Mouse (Mus musculus): ENCODE measurements at regions not wholly inside any gene's neighbourhood (a gene's known extent, or its start where the extent isn't known, plus 50 kb on each side); places are given as distances from the start of the nearest gene placed in this dataset.

- TF ChIP-seq POLR2AphosphoS2 (IDR thresholded peaks at IDR 0.05; ENCODE audit: low read length), result no peak
- TF ChIP-seq TAL1 (IDR thresholded peaks at IDR 0.05; ENCODE audit: low read length), result no peak
- no peak for TF ChIP-seq EP300 (IDR thresholded peaks at IDR 0.05; ENCODE audit: low read depth in 1 of 2, low read length in 2 of 2)
- TF ChIP-seq POLR2AphosphoS5 (IDR thresholded peaks at IDR 0.05; ENCODE audit: borderline replicate concordance, low read depth, low read length), result no peak
- TF ChIP-seq ZC3H11A (IDR thresholded peaks at IDR 0.05; ENCODE audit: low read depth, low read length), result no peak
- TF ChIP-seq SIN3A (IDR thresholded peaks at IDR 0.05; ENCODE audit: low read length), result no peak
- TF ChIP-seq MXI1 (IDR thresholded peaks at IDR 0.05; ENCODE audit: low read depth, low read length), result no peak
- TF ChIP-seq KAT2A (conservative IDR thresholded peaks at IDR 0.05; ENCODE audit: low read depth, low read length), result no peak
- no peak for TF ChIP-seq TBP (IDR thresholded peaks at IDR 0.05; ENCODE audit: low read depth, low read length)
- no peak for TF ChIP-seq TCF12 (IDR thresholded peaks at IDR 0.05; ENCODE audit: low read depth, low read length)
- no peak for TF ChIP-seq ELF1 (IDR thresholded peaks at IDR 0.05; ENCODE audit: low read depth, low read length)
- no peak for TF ChIP-seq MEF2A (IDR thresholded peaks at IDR 0.05; ENCODE audit: extremely low read depth, insufficient replicate concordance, low read depth, low read length, poor library complexity, severe bottlenecking)
- TF ChIP-seq HCFC1 (IDR thresholded peaks at IDR 0.05; ENCODE audit: low read depth, low read length), result no peak
- no peak for TF ChIP-seq MAFK (IDR thresholded peaks at IDR 0.05; ENCODE audit: borderline replicate concordance, low read depth, low read length)
- TF ChIP-seq CTCF (IDR thresholded peaks at IDR 0.05 in 2 of 3, conservative IDR thresholded peaks at IDR 0.05 in 1 of 3; ENCODE audit: control insufficient read depth in 1 of 3, insufficient read depth in 1 of 3, low read depth in 2 of 3, low read length in 3 of 3, poor library complexity in 1 of 3, severe bottlenecking in 1 of 3), result no peak
- TF ChIP-seq GABPA (IDR thresholded peaks at IDR 0.05; ENCODE audit: low read depth, low read length), result no peak
- TF ChIP-seq NELFE (IDR thresholded peaks at IDR 0.05; ENCODE audit: low read depth, low read length), result no peak
- TF ChIP-seq ZNF384 (IDR thresholded peaks at IDR 0.05; ENCODE audit: low read depth, low read length), result no peak
- TF ChIP-seq E2F4 (IDR thresholded peaks at IDR 0.05; ENCODE audit: borderline replicate concordance, low read depth, low read length), result no peak
- Histone ChIP-seq H3K27me3 (ENCODE audit: control insufficient read depth in 1 of 2, insufficient read depth in 2 of 2, low read length in 2 of 2) (no peaks in the 10 kb centered on the region), H3K4me1 (ENCODE audit: control insufficient read depth in 1 of 2, insufficient read depth in 2 of 2, low read length in 2 of 2) (no peaks in the 10 kb centered on the region; a peak in 1 of 4 replicates), H3K36me3 (ENCODE audit: control insufficient read depth in 1 of 2, insufficient read depth in 2 of 2, low read length in 2 of 2) (no peaks in the 10 kb centered on the region), H3K9me3 (replicated peaks; ENCODE audit: insufficient read depth, low read length) (no peaks in the 10 kb centered on the region), H3K4me3 (ENCODE audit: control insufficient read depth in 1 of 2, insufficient read depth in 1 of 2, low read depth in 2 of 2, low read length in 2 of 2) (no peak overlapping the region), H3K9ac (ENCODE audit: control insufficient read depth, low read depth, low read length, poor library complexity, severe bottlenecking) (no peak overlapping the region), H3K79me2 (ENCODE audit: control insufficient read depth, insufficient read depth, low read length, poor library complexity) (no peaks in the 10 kb centered on the region), H3K27ac (ENCODE audit: control insufficient read depth, low read depth, low read length) (no peak overlapping the region)
- DNase-seq (ENCODE audit: low read depth, low spot score), result no peak
These were observed 101.7 kb downstream of the Pdgfra start for GRCm38 (mm10) chr5:75253830-75254229.

- Histone ChIP-seq H3K27ac (ENCODE audit: control insufficient read depth, low read depth, low read length) (no peak overlapping the region), H3K9ac (ENCODE audit: control insufficient read depth, low read depth, low read length, poor library complexity, severe bottlenecking) (no peak overlapping the region), H3K36me3 (ENCODE audit: control insufficient read depth in 1 of 2, insufficient read depth in 2 of 2, low read length in 2 of 2) (no peaks in the 10 kb centered on the region), H3K79me2 (ENCODE audit: control insufficient read depth, insufficient read depth, low read length, poor library complexity) (no peaks in the 10 kb centered on the region), H3K4me3 (ENCODE audit: control insufficient read depth in 1 of 2, insufficient read depth in 1 of 2, low read depth in 2 of 2, low read length in 2 of 2) (no peak overlapping the region), H3K9me3 (replicated peaks; ENCODE audit: insufficient read depth, low read length) (no peaks in the 10 kb centered on the region), H3K4me1 (ENCODE audit: control insufficient read depth in 1 of 2, insufficient read depth in 2 of 2, low read length in 2 of 2) (no peaks in the 10 kb centered on the region; a peak in 1 of 4 replicates), H3K27me3 (ENCODE audit: control insufficient read depth in 1 of 2, insufficient read depth in 2 of 2, low read length in 2 of 2) (no peaks in the 10 kb centered on the region; a peak in 2 of 4 replicates)
- DNase-seq (ENCODE audit: low read depth, low spot score), result no peak
- no peak for TF ChIP-seq EP300 (IDR thresholded peaks at IDR 0.05; ENCODE audit: low read depth in 1 of 2, low read length in 2 of 2)
- TF ChIP-seq TCF12 (IDR thresholded peaks at IDR 0.05; ENCODE audit: low read depth, low read length), result no peak
- no peak for TF ChIP-seq TBP (IDR thresholded peaks at IDR 0.05; ENCODE audit: low read depth, low read length)
- TF ChIP-seq NRF1 (IDR thresholded peaks at IDR 0.05; ENCODE audit: insufficient read depth, low read depth, low read length, poor library complexity, severe bottlenecking), result no peak
- no peak for TF ChIP-seq ELF1 (IDR thresholded peaks at IDR 0.05; ENCODE audit: low read depth, low read length)
- no peak for TF ChIP-seq ZKSCAN1 (IDR thresholded peaks at IDR 0.05; ENCODE audit: low read depth, low read length)
- TF ChIP-seq ZNF384 (IDR thresholded peaks at IDR 0.05; ENCODE audit: low read depth, low read length), result no peak
- no peak for TF ChIP-seq NELFE (IDR thresholded peaks at IDR 0.05; ENCODE audit: low read depth, low read length)
- no peak for TF ChIP-seq MAX (IDR thresholded peaks at IDR 0.05; ENCODE audit: low read length)
- TF ChIP-seq HCFC1 (IDR thresholded peaks at IDR 0.05; ENCODE audit: low read depth, low read length), result no peak
- TF ChIP-seq POLR2AphosphoS2 (IDR thresholded peaks at IDR 0.05; ENCODE audit: low read length), result no peak
- TF ChIP-seq MXI1 (IDR thresholded peaks at IDR 0.05; ENCODE audit: low read depth, low read length), result no peak
- no peak for TF ChIP-seq SIN3A (IDR thresholded peaks at IDR 0.05; ENCODE audit: low read length)
- no peak for TF ChIP-seq CHD2 (IDR thresholded peaks at IDR 0.05; ENCODE audit: low read length)
- no peak for TF ChIP-seq CHD1 (IDR thresholded peaks at IDR 0.05; ENCODE audit: low read depth, low read length)
- TF ChIP-seq GATA1 (IDR thresholded peaks at IDR 0.05; ENCODE audit: low read depth, low read length), result no peak
- no peak for TF ChIP-seq MAZ (IDR thresholded peaks at IDR 0.05; ENCODE audit: low read depth, low read length)
These were observed 104.1 kb downstream of the Pdgfra start for GRCm38 (mm10) chr5:75256186-75256585.

All from MEL (cell line).